Mouse (Mus musculus): Measurements from ENCODE around the gene Iqcf5. TPM values are rescaled to one million over a fixed set of nuclear protein-coding genes. Genes with fewer than 3 reads are reported as not detected.

Gene Iqcf5
- polyA plus RNA-seq, 1 experiment, result not detected

GRCm38 (mm10) chr9:106499667-106500066, 14.7 kb upstream of the Iqcf5 start, which contains the start of gene Iqcf1:
Gene Iqcf1 (plus strand): TSS chr9:106499967.
- 91% methylated on average over 6 of the region's 6 CpGs for WGBS
- no peak within 1 kb of the TSS for H3K4me3 ChIP-seq (ENCODE audit: insufficient read depth, low read depth, low read length)
- no peak for TF ChIP-seq POLR2A (IDR thresholded peaks at IDR 0.05; ENCODE audit: insufficient read depth, low read depth, low read length)
- no peak for TF ChIP-seq CTCF (IDR thresholded peaks at IDR 0.05; ENCODE audit: insufficient read depth, low read depth, low read length)
- H3K27ac ChIP-seq (ENCODE audit: insufficient read depth, low read depth, low read length), result no peak within 1 kb of the TSS
- H3K4me1 ChIP-seq (ENCODE audit: control insufficient read depth, insufficient read depth, low read length), result no peaks in the 10 kb centered on the region

GRCm38 (mm10) chr9:106501846-106502245, 12.5 kb upstream of the Iqcf5 start:
- no peak overlapping the region for H3K27ac ChIP-seq (ENCODE audit: insufficient read depth, low read depth, low read length)
- TF ChIP-seq CTCF (IDR thresholded peaks at IDR 0.05; ENCODE audit: insufficient read depth, low read depth, low read length), result no peak
- no peak for TF ChIP-seq POLR2A (IDR thresholded peaks at IDR 0.05; ENCODE audit: insufficient read depth, low read depth, low read length)
- WGBS, result 88% methylated on average over 22 of the region's 22 CpGs
- no peak overlapping the region for H3K4me3 ChIP-seq (ENCODE audit: insufficient read depth, low read depth, low read length)
- H3K4me1 ChIP-seq (ENCODE audit: control insufficient read depth, insufficient read depth, low read length), result no peaks in the 10 kb centered on the region

GRCm38 (mm10) chr9:106504246-106504645, 10.1 kb upstream of the Iqcf5 start:
- WGBS, result 75% methylated on average over 6 of the region's 6 CpGs
- Histone ChIP-seq H3K4me1 (ENCODE audit: control insufficient read depth, insufficient read depth, low read length) (no peaks in the 10 kb centered on the region), H3K4me3 (ENCODE audit: insufficient read depth, low read depth, low read length) (no peak overlapping the region), H3K27ac (ENCODE audit: insufficient read depth, low read depth, low read length) (no peak overlapping the region)
- no peak for TF ChIP-seq CTCF (IDR thresholded peaks at IDR 0.05; ENCODE audit: insufficient read depth, low read depth, low read length)
- no peak for TF ChIP-seq POLR2A (IDR thresholded peaks at IDR 0.05; ENCODE audit: insufficient read depth, low read depth, low read length)

- no peaks in the 10 kb centered on the region for H3K4me1 ChIP-seq (ENCODE audit: control insufficient read depth, insufficient read depth, low read length)
- 95% methylated on average over 10 of the region's 10 CpGs for WGBS
- TF ChIP-seq CTCF (IDR thresholded peaks at IDR 0.05; ENCODE audit: insufficient read depth, low read depth, low read length), result no peak
- TF ChIP-seq POLR2A (IDR thresholded peaks at IDR 0.05; ENCODE audit: insufficient read depth, low read depth, low read length), result no peak
- H3K27ac ChIP-seq (ENCODE audit: insufficient read depth, low read depth, low read length), result no peak overlapping the region
- no peak overlapping the region for H3K4me3 ChIP-seq (ENCODE audit: insufficient read depth, low read depth, low read length)
Observed at GRCm38 (mm10) chr9:106509356-106509755, 5.0 kb upstream of the Iqcf5 start.

- Histone ChIP-seq H3K27ac (ENCODE audit: insufficient read depth, low read depth, low read length) (no peak overlapping the region), H3K4me3 (ENCODE audit: insufficient read depth, low read depth, low read length) (no peak overlapping the region), H3K4me1 (ENCODE audit: control insufficient read depth, insufficient read depth, low read length) (no peaks in the 10 kb centered on the region)
- 34% methylated on average over 13 of the region's 13 CpGs for WGBS
- TF ChIP-seq CTCF (IDR thresholded peaks at IDR 0.05; ENCODE audit: insufficient read depth, low read depth, low read length) (no peak), POLR2A (IDR thresholded peaks at IDR 0.05; ENCODE audit: insufficient read depth, low read depth, low read length) (no peak)
Observed at GRCm38 (mm10) chr9:106512729-106513450, 1.5 kb upstream of the Iqcf5 start.

GRCm38 (mm10) chr9:106513566-106513965, 807 bp upstream of the Iqcf5 start:
- TF ChIP-seq CTCF (IDR thresholded peaks at IDR 0.05; ENCODE audit: insufficient read depth, low read depth, low read length), result no peak
- no peak for TF ChIP-seq POLR2A (IDR thresholded peaks at IDR 0.05; ENCODE audit: insufficient read depth, low read depth, low read length)
- WGBS, result 67% methylated on average over 6 of the region's 6 CpGs
- Histone ChIP-seq H3K27ac (ENCODE audit: insufficient read depth, low read depth, low read length) (no peak overlapping the region), H3K4me3 (ENCODE audit: insufficient read depth, low read depth, low read length) (no peak overlapping the region), H3K4me1 (ENCODE audit: control insufficient read depth, insufficient read depth, low read length) (no peaks in the 10 kb centered on the region)

- 80% methylated on average over 2 of the region's 2 CpGs for WGBS
- TF ChIP-seq POLR2A (IDR thresholded peaks at IDR 0.05; ENCODE audit: insufficient read depth, low read depth, low read length) (no peak), CTCF (IDR thresholded peaks at IDR 0.05; ENCODE audit: insufficient read depth, low read depth, low read length) (no peak)
- Histone ChIP-seq H3K4me1 (ENCODE audit: control insufficient read depth, insufficient read depth, low read length) (no peaks in the 10 kb centered on the region), H3K27ac (ENCODE audit: insufficient read depth, low read depth, low read length) (no peak overlapping the region), H3K4me3 (ENCODE audit: insufficient read depth, low read depth, low read length) (no peak overlapping the region)
Observed at GRCm38 (mm10) chr9:106519433-106519832, 5.1 kb downstream of the Iqcf5 start.

GRCm38 (mm10) chr9:106519909-106520308, 5.5 kb downstream of the Iqcf5 start:
- H3K4me3 ChIP-seq (ENCODE audit: insufficient read depth, low read depth, low read length), result no peak overlapping the region
- no peaks in the 10 kb centered on the region for H3K4me1 ChIP-seq (ENCODE audit: control insufficient read depth, insufficient read depth, low read length)

GRCm38 (mm10) chr9:106531833-106532232, 17.5 kb downstream of the Iqcf5 start:
- Histone ChIP-seq H3K4me3 (ENCODE audit: insufficient read depth, low read depth, low read length) (no peak overlapping the region), H3K27ac (ENCODE audit: insufficient read depth, low read depth, low read length) (no peak overlapping the region), H3K4me1 (ENCODE audit: control insufficient read depth, insufficient read depth, low read length) (no peaks in the 10 kb centered on the region)
- WGBS, result 13% methylated on average over 3 of the region's 3 CpGs
- TF ChIP-seq CTCF (IDR thresholded peaks at IDR 0.05; ENCODE audit: insufficient read depth, low read depth, low read length), result peak; percentile 91
- no peak for TF ChIP-seq POLR2A (IDR thresholded peaks at IDR 0.05; ENCODE audit: insufficient read depth, low read depth, low read length)

More at GRCm38 (mm10) chr9:106519909-106520308, 5.5 kb downstream of the Iqcf5 start:
- 81% methylated on average over 8 of the region's 8 CpGs for WGBS
- TF ChIP-seq POLR2A (IDR thresholded peaks at IDR 0.05; ENCODE audit: insufficient read depth, low read depth, low read length), result no peak
- TF ChIP-seq CTCF (IDR thresholded peaks at IDR 0.05; ENCODE audit: insufficient read depth, low read depth, low read length), result no peak
- H3K27ac ChIP-seq (ENCODE audit: insufficient read depth, low read depth, low read length), result no peak overlapping the region

Data from olfactory bulb, adult 2 months (tissue).